Mouse (Mus musculus) intestine, embryonic 16.5 days (tissue): ENCODE measurements around the gene Unc13d. TPM values are rescaled to one million over a fixed set of nuclear protein-coding genes. Genes with fewer than 3 reads are reported as not detected.

Experiments
- ATAC-seq: fragments of 200-750 bp; cut with Nextera tagmentation; 2 replicates; pipeline ENCODE4 v1.8.0; 2017; ENCODE audit warnings: moderate TSS enrichment, moderate library complexity
- H3K27ac ChIP-seq: fragments of 300-500 bp; sonication (generic); 2 replicates; pipeline ENCODE4 v1.5.1; 2014; ENCODE audit warnings: mild to moderate bottlenecking, low read length
- H3K27me3 ChIP-seq: fragments of 300-500 bp; sonication (generic); replicated peaks from 2 replicates; pipeline ENCODE4 v1.6.1; 2014; ENCODE audit warnings: low read length, control low read depth, mixed read lengths; ENCODE audit not compliant: control insufficient read depth, insufficient read depth
- H3K36me3 ChIP-seq: fragments of 300-500 bp; sonication (generic); 2 replicates; pipeline ENCODE4 v1.6.1; 2014; ENCODE audit warnings: low read length, control low read depth; ENCODE audit not compliant: control insufficient read depth, insufficient read depth
- H3K4me1 ChIP-seq: fragments of 300-500 bp; sonication (generic); 2 replicates; pipeline ENCODE4 v1.6.1; 2014; ENCODE audit warnings: low read length, control low read depth, mixed read lengths; ENCODE audit not compliant: control insufficient read depth, insufficient read depth
- H3K4me2 ChIP-seq: fragments of 300-500 bp; sonication (generic); 2 replicates; pipeline ENCODE4 v1.6.1; 2014; ENCODE audit warnings: low read depth, low read length, control low read depth
- H3K4me3 ChIP-seq: fragments of 300-500 bp; sonication (generic); 2 replicates; pipeline ENCODE4 v1.5.1; 2014; ENCODE audit warnings: mild to moderate bottlenecking, low read length
- H3K9ac ChIP-seq: fragments of 300-500 bp; sonication (generic); 2 replicates; pipeline ENCODE4 v1.6.1; 2014; ENCODE audit warnings: low read depth, low read length
- H3K9me3 ChIP-seq: fragments of 300-500 bp; sonication (generic); 2 replicates; pipeline ENCODE4 v1.6.1; 2016; ENCODE audit warnings: low read length, control low read depth; ENCODE audit not compliant: control insufficient read depth
- WGBS: fragments of 180-500 bp; shearing (Covaris S2); extraction: QIAGEN DNeasy Blood & Tissue Kit; methylation state at CpG from one replicate; pipeline ENCODE4 v1.1.7; 2014; 5-methylcytosine and 5-hydroxymethylcytosine counted together
- polyA plus RNA-seq: library from polyadenylated mRNA; unstranded; fragments of >200 nt; fragmentation: Nextera tagmentation; extraction: Ambion mirVana; gene quantifications from 2 replicates; pipeline ENCODE4 v1.2.1, GENCODE M21; 2015

The Unc13d gene
- polyA plus RNA-seq, 1 experiment from 2014 or later, result 7.5 TPM

DNA sequence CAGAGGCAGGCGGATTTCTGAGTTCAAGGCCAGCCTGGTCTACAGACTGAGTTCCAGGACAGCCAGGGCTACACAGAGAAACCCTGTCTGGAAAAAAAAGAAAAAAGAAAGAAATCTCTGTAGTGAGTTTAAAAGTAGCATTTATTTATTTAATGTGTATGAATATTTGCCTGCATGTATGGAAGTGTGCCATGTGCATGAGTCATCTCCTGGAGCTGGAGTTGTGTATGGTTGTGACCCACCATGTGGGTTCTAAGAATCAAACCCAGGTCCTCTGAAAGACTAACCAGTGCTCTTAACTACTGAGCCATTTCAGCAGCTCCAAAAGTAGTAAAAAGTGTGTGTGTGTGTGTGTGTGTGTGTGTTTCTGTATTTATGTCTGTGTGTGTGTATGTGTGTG is 34.5 kb downstream of the Unc13d start:
- Histone ChIP-seq H3K27ac (no peak overlapping the region), H3K4me3 (no peak overlapping the region), H3K4me2 (no peak overlapping the region), H3K9me3 (no peaks in the 10 kb centered on the region), H3K27me3 (no peaks in the 10 kb centered on the region), H3K9ac (no peak overlapping the region), H3K4me1 (no peaks in the 10 kb centered on the region), H3K36me3 (peaks cover 13% of the 10 kb centered on the region)
- 96% methylated on average over 1 of the region's 1 CpGs for WGBS
- no peak for ATAC-seq

DNA sequence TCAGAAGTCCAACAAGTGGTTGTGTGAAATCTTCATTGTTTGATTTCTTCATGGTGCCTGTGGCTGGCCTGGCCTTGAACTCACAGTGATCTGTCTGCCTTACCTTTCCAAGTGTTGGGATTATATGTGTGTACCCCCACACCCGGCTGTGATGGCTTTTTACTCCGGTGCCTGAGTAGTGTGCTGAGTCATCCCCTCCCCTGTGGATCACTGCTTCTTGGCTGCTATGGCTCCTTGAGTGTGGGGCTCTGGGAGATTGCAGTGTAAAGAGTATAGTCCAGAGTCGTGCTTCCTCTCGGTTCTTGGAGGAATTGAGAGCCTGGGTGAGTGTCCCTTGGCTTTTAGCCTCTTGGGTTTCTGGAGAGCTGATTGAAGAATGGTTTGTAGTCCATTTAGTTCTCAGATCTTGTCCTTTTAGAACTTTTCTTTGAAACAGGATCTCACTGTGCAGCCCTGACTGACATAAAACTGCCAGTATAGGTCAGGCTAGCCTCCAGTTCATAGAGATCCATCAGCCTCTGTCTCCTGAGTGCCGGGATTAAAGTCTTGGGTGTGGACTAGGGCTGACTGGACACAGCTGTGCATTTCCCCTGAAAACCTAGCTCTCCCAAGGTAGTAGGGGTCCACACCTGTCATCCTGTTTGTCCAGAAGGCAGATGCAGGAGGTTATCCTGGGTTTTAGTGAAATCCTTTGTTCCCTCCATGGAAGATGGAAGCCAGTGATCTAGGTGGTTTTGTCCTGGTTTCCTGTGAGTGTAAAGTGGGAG is 35.2 kb downstream of the Unc13d start:
- peaks cover 10% of the 10 kb centered on the region; the same call in 1 of the 2 replicates for H3K36me3 ChIP-seq
- no peak overlapping the region for H3K27ac ChIP-seq
- ATAC-seq, result no peak
- no peaks in the 10 kb centered on the region for H3K4me1 ChIP-seq
- no peaks in the 10 kb centered on the region for H3K9me3 ChIP-seq
- 80% methylated on average over 5 of the region's 5 CpGs for WGBS
- no peak overlapping the region for H3K4me3 ChIP-seq
- H3K9ac ChIP-seq, result no peak overlapping the region
- no peaks in the 10 kb centered on the region for H3K27me3 ChIP-seq
- H3K4me2 ChIP-seq, result no peak overlapping the region

DNA sequence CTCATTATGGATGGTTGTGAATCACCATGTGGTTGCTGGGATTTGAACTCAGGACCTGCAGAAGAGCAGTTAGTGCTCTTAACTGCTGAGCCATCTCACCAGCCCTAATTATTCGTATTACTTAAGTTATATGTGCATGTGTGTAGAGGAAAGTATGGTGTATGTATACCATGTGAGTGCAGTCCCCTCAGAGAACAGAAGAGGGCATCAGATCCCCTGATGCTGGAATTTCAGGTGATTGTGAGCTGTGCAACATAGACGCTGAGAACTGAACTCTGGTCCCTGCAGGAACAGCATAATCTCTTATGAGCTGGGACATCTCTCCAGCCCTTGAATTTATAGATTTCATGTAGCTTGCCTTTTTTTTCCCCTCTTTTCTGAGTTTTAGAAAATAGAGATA is 35.9 kb downstream of the Unc13d start:
- 99% methylated on average over 2 of the region's 2 CpGs for WGBS
- no peaks in the 10 kb centered on the region for H3K9me3 ChIP-seq
- H3K27ac ChIP-seq, result no peak overlapping the region
- no peak overlapping the region for H3K4me2 ChIP-seq
- no peak overlapping the region for H3K9ac ChIP-seq
- H3K36me3 ChIP-seq, result peaks cover 10% of the 10 kb centered on the region; the same call in 1 of the 2 replicates
- no peaks in the 10 kb centered on the region for H3K4me1 ChIP-seq
- ATAC-seq, result no peak
- no peaks in the 10 kb centered on the region for H3K27me3 ChIP-seq
- no peak overlapping the region for H3K4me3 ChIP-seq

DNA sequence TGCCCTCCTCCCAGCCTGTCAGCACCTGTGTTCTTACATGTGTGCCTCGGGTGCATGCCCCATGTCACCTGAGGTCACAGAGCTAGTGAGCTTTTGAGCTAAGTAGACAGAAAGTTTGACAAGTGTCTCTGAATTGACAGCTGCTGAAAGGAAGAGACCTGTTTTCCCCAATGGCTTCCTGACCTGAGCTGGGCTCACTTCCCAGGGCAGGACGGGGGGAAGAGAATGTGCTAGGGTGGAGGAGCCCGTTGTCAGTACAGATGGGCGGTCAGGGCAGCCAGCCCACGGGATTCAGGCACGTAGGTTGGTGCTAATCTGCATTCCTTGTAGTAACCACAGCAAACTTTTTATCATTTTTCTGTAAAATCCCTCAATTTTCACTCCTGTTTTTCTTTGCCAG is 37.2 kb downstream of the Unc13d start:
- Histone ChIP-seq H3K27me3 (no peaks in the 10 kb centered on the region), H3K4me3 (no peak overlapping the region), H3K36me3 (peaks cover 8% of the 10 kb centered on the region; the same call in 1 of the 2 replicates), H3K27ac (no peak overlapping the region), H3K9me3 (no peaks in the 10 kb centered on the region), H3K4me1 (no peaks in the 10 kb centered on the region), H3K4me2 (no peak overlapping the region), H3K9ac (no peak overlapping the region)
- WGBS, result 88% methylated on average over 6 of the region's 6 CpGs
- ATAC-seq, result no peak

GRCm38 (mm10) chr11:116037826-116038225 is 39.9 kb downstream of the Unc13d start:
- Histone ChIP-seq H3K4me1 (peaks cover under 1% of the 10 kb centered on the region; the same call in 1 of the 2 replicates), H3K27ac (no peak overlapping the region), H3K4me3 (no peak overlapping the region), H3K9me3 (no peaks in the 10 kb centered on the region), H3K4me2 (no peak overlapping the region), H3K36me3 (peaks cover 3% of the 10 kb centered on the region; the same call in 1 of the 2 replicates), H3K27me3 (no peaks in the 10 kb centered on the region), H3K9ac (no peak overlapping the region)
- ATAC-seq, result no peak
- WGBS, result 90% methylated on average over 9 of the region's 9 CpGs

DNA sequence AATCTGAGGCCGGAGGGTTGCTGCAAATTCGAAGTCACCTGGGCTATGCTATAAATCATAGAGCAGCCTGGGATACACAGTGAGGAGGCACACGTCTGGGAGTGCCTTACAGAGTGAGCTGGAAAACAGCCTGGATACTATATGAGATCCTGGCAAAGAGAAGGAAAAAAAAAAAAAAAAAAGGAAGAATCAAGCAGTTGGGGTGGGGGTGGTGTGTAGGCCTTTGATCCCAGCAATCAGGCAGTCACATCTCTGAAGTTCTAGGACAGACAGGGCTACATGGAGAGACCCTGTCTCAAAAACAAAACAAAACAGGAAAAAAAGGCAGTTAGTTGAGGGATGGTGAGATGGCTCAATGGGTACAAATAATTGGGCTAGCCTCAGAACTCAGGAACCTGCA is 41.1 kb downstream of the Unc13d start:
- H3K27me3 ChIP-seq, result no peaks in the 10 kb centered on the region
- no peak overlapping the region for H3K9ac ChIP-seq
- ATAC-seq, result no peak
- H3K9me3 ChIP-seq, result no peaks in the 10 kb centered on the region
- peaks cover 7% of the 10 kb centered on the region for H3K4me1 ChIP-seq
- no peak overlapping the region for H3K4me3 ChIP-seq
- no peaks in the 10 kb centered on the region for H3K36me3 ChIP-seq
- no peak overlapping the region for H3K27ac ChIP-seq
- no peak overlapping the region for H3K4me2 ChIP-seq
- 86% methylated on average over 3 of the region's 3 CpGs for WGBS

GRCm38 (mm10) chr11:116034584-116034983 is 43.2 kb downstream of the Unc13d start:
- WGBS, result 95% methylated on average over 6 of the region's 6 CpGs
- Histone ChIP-seq H3K9ac (no peak overlapping the region), H3K9me3 (no peaks in the 10 kb centered on the region), H3K4me2 (no peak overlapping the region), H3K36me3 (no peaks in the 10 kb centered on the region), H3K4me3 (no peak overlapping the region), H3K27me3 (no peaks in the 10 kb centered on the region), H3K4me1 (peaks cover 9% of the 10 kb centered on the region), H3K27ac (no peak overlapping the region)
- no peak for ATAC-seq

GRCm38 (mm10) chr11:116030898-116031845 is 46.6 kb downstream of the Unc13d start:
- H3K4me2 ChIP-seq, result peak overlapping the region; percentile 74
- peak overlapping the region; percentile 100 for H3K27ac ChIP-seq
- peaks cover 9% of the 10 kb centered on the region for H3K4me1 ChIP-seq
- no peaks in the 10 kb centered on the region for H3K36me3 ChIP-seq
- H3K27me3 ChIP-seq, result no peaks in the 10 kb centered on the region
- peak overlapping the region; percentile 69 for H3K4me3 ChIP-seq
- WGBS, result 26% methylated on average over 14 of the region's 14 CpGs
- peak overlapping the region; percentile 94 for H3K9ac ChIP-seq
- no peaks in the 10 kb centered on the region for H3K9me3 ChIP-seq
- peak; percentile 24 for ATAC-seq

GRCm38 (mm10) chr11:116030088-116030897 is 47.5 kb downstream of the Unc13d start, which contains the start of gene Unk:
Gene Unk (plus strand): TSS chr11:116030322.
- no peaks in the 10 kb centered on the region for H3K27me3 ChIP-seq
- H3K36me3 ChIP-seq, result no peaks in the 10 kb centered on the region
- peaks cover 9% of the 10 kb centered on the region for H3K4me1 ChIP-seq
- peak within 1 kb of the TSS; percentile 69 for H3K4me3 ChIP-seq
- H3K9ac ChIP-seq, result peak within 1 kb of the TSS; percentile 94
- peak; percentile 96 for ATAC-seq
- H3K9me3 ChIP-seq, result no peaks in the 10 kb centered on the region
- WGBS, result under 1% methylated on average over 67 of the region's 67 CpGs
- peak within 1 kb of the TSS; percentile 74 for H3K4me2 ChIP-seq
- peak within 1 kb of the TSS; percentile 100 for H3K27ac ChIP-seq
